Mouse (Mus musculus) subcutaneous adipose tissue, adult 2 months (tissue): Measurements from ENCODE around the gene Mest. TPM values are rescaled to one million over a fixed set of nuclear protein-coding genes. Genes with fewer than 3 reads are reported as not detected.

ENCODE experiments used
- polyA plus RNA-seq: library from polyadenylated mRNA; depleted of rRNA; stranded (reverse); fragments of >200 nt; gene quantifications from 2 replicates; pipeline ENCODE4 v1.2.3, GENCODE M21; 2012; ENCODE audit warnings: low replicate concordance; rRNA removed

Mest gene
- polyA plus RNA-seq, result 269 and 1,242 TPM in 2 replicates

DNA sequence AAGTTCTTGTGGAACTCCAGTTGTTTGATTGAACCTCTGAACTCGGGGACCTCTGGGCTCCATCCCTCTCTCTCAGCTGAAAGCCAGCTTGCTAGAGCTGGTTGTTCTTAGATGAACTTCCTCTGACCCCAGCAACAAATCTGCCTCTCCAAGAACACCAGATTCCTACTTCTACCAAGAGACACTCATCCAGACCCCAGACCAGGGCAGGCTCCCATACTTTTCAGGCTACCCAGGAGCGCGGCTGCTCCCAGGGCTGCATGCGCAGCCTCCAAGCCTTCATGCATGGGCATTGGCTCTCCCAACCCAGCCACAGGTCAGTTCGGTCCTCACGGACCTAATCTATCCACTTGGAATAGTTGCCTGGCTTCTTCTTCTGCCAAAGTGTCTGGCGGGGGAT lies at the start of gene Mest:
Gene Mest, plus strand, starts transcription at position 217 of the 400 bp plus-strand sequence.

DNA sequence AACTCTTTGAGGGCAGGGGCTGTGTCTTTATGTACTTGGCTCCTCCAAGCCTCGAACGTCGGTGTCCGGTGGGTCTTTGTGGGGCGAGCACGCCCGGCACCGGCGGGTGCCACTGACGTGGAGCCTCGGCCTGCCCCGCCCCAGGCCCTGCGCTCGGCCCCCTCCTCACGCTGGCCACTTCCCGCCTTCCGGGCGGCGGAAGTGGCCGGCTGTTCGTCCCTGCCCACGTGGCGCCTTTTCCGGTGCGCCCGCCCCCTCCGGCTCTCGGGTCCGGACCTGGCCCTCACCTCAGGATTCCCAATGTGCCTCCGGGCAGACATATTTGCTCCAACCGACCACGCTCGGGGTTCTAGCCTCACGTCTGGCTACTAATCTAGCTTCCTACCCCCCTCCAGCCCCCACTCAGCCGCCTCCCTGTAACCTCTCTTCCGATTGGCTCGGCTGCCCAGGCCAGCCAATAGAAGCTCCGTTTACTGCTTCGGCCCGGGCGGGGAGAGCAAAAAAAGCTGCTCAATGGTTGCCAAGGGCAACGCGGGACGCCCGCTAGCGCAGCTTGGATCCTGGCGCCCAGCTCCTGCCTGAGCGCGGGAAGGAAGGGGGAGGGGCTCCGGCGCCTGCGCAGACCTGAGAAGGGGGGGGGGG lies 29.9 kb upstream of the Mest start, which contains the start of gene Cep41:
Gene Cep41, minus strand, starts transcription at position 400 of the 642 bp plus-strand sequence.

Other genes starting within 250 kb of the Mest start
- 42.5 and 60.0 TPM in 2 replicates for gene Tmem209, start 213.8 kb upstream of the Mest start, polyA plus RNA-seq
- gene Ssmem1, start 213.7 kb upstream of the Mest start, polyA plus RNA-seq, result not detected in 2 replicates
- 0.19 and 2.8 TPM in 2 replicates for gene Cpa2, start 182.0 kb upstream of the Mest start, polyA plus RNA-seq
- not detected in 2 replicates for gene Cpa4, start 155.2 kb upstream of the Mest start, polyA plus RNA-seq
- gene Cpa5, start 112.5 kb upstream of the Mest start, polyA plus RNA-seq, result 0.34 TPM in 1 of 2 replicates, not detected in the other
- 0.22 and 0.23 TPM in 2 replicates for gene Cpa1, start 84.3 kb upstream of the Mest start, polyA plus RNA-seq
- gene Cep41, start 29.8 kb upstream of the Mest start, polyA plus RNA-seq, result 5.1 and 6.5 TPM in 2 replicates
- gene Copg2, start 173.2 kb downstream of the Mest start, polyA plus RNA-seq, result 17.6 and 23.2 TPM in 2 replicates
- not detected in 2 replicates for gene Tsga13, start 192.0 kb downstream of the Mest start, polyA plus RNA-seq
- 0.18 and 3.2 TPM in 2 replicates for gene Klf14, start 235.5 kb downstream of the Mest start, polyA plus RNA-seq